ENCODE assay signal across 8 mouse cellular contexts in genomic region chr6:28832751-28833291, GRCm38 (mm10). TPM values are rescaled to one million over a fixed set of nuclear protein-coding genes. Genes with fewer than 3 reads are reported as not detected.
DNase-seq lines count a peak whose midpoint lies in the region; ATAC-seq and TF ChIP-seq lines count a peak whose summit lies in the region.

No protein-coding gene starts in this region.

- peak; percentile 31 for DNase-seq in lung, adult 2 months
- no peak for DNase-seq in lung, postnatal 14 days
- peak; percentile 87 for DNase-seq in brain, adult 2 months (ENCODE audit: low read depth, low spot score)
- DNase-seq in forebrain, embryonic 10.5 days (ENCODE audit: extremely low spot score, low spot score): peak; percentile 60
- peak; percentile 37 for DNase-seq in induced T-regulatory cell, adult 2 months (ENCODE audit: low read depth)

- peaks cover 7% of the 10 kb centered on the region; the same call in 1 of the 2 replicates for H3K4me1 ChIP-seq in lung, adult 2 months (ENCODE audit: control insufficient read depth, insufficient read depth, low read length)
- H3K4me1 ChIP-seq in forebrain, embryonic 10.5 days: peaks cover 72% of the 10 kb centered on the region
- H3K4me1 ChIP-seq in liver, embryonic 15.5 days (replicated peaks): peaks cover 24% of the 10 kb centered on the region
- H3K4me1 ChIP-seq in olfactory bulb, adult 2 months (ENCODE audit: control insufficient read depth, insufficient read depth, low read length): peaks cover 20% of the 10 kb centered on the region

- peak overlapping the region; percentile 81 for H3K4me2 ChIP-seq in liver, embryonic 15.5 days

- under 1% methylated on average over 58 of the region's 58 CpGs for WGBS in lung, adult 2 months
- under 1% methylated on average over 58 of the region's 58 CpGs for WGBS in forebrain, embryonic 10.5 days
- under 1% methylated on average over 58 of the region's 58 CpGs for WGBS in liver, embryonic 15.5 days (ENCODE audit: insufficient replicate concordance)
- under 1% methylated on average over 53 of the region's 58 CpGs for WGBS in olfactory bulb, adult 2 months

- peaks cover 12% of the 10 kb centered on the region for H3K36me3 ChIP-seq in forebrain, embryonic 10.5 days (replicated peaks)
- H3K36me3 ChIP-seq in liver, embryonic 15.5 days (replicated peaks): no peaks in the 10 kb centered on the region

- H3K9me3 ChIP-seq in forebrain, embryonic 10.5 days: no peaks in the 10 kb centered on the region
- no peaks in the 10 kb centered on the region for H3K9me3 ChIP-seq in liver, embryonic 15.5 days (replicated peaks)

- peaks cover 57% of the 10 kb centered on the region for H3K27me3 ChIP-seq in forebrain, embryonic 10.5 days (ENCODE audit: poor library complexity, severe bottlenecking)
- peaks cover 58% of the 10 kb centered on the region for H3K27me3 ChIP-seq in liver, embryonic 15.5 days

- TF ChIP-seq POLR2A in lung, adult 2 months (IDR thresholded peaks at IDR 0.05; ENCODE audit: borderline replicate concordance, extremely low read depth, low read depth, low read length): no peak
- no peak for TF ChIP-seq POLR2A in olfactory bulb, adult 2 months (IDR thresholded peaks at IDR 0.05; ENCODE audit: insufficient read depth, low read depth, low read length)

- peak overlapping the region; percentile 21; the same call in 1 of the 2 replicates for H3K9ac ChIP-seq in liver, embryonic 15.5 days

- peak overlapping the region; percentile 55 for H3K4me3 ChIP-seq in lung, adult 2 months (replicated peaks; ENCODE audit: extremely low read depth, low read depth, low read length)
- H3K4me3 ChIP-seq in forebrain, embryonic 10.5 days: peak overlapping the region; percentile 80
- H3K4me3 ChIP-seq in liver, embryonic 15.5 days (replicated peaks): peak overlapping the region; percentile 52
- peak overlapping the region; percentile 88 for H3K4me3 ChIP-seq in olfactory bulb, adult 2 months (ENCODE audit: insufficient read depth, low read depth, low read length)

- H3K27ac ChIP-seq in forebrain, embryonic 10.5 days: peak overlapping the region; percentile 91
- H3K27ac ChIP-seq in liver, embryonic 15.5 days (replicated peaks): no peak overlapping the region
- H3K27ac ChIP-seq in olfactory bulb, adult 2 months (ENCODE audit: insufficient read depth, low read depth, low read length): peak overlapping the region; percentile 95

- ATAC-seq in liver, embryonic 15.5 days (ENCODE audit: insufficient read depth): no peak; the same call in 1 of the 2 replicates
- no peak for ATAC-seq in erythroid progenitor cell, adult 5-6 weeks (replicated peaks; ENCODE audit: low FRiP score, poor library complexity, severe bottlenecking)

- TF ChIP-seq CTCF in lung, adult 2 months (IDR thresholded peaks at IDR 0.05; ENCODE audit: insufficient read depth, low read length): no peak
- no peak for TF ChIP-seq CTCF in olfactory bulb, adult 2 months (IDR thresholded peaks at IDR 0.05; ENCODE audit: insufficient read depth, low read depth, low read length)

RNA-seq across cellular contexts. Expression of gene Lrrc4, which starts 1.3 kb away (rescaled TPM):
- 0.57 and 0.82 TPM in 2 replicates for polyA plus RNA-seq in lung, adult 2 months (2012; rRNA removed)
- polyA plus RNA-seq in forebrain, embryonic 10.5 days (2016; fragmentation: Nextera tagmentation; extraction: Ambion mirVana): 1.8 and 2.0 TPM in 2 replicates
- polyA plus RNA-seq in liver, embryonic 15.5 days (2015; fragmentation: Nextera tagmentation; extraction: Ambion mirVana): 0.02 and 0.08 TPM in 2 replicates
- polyA plus RNA-seq in olfactory bulb, adult 2 months (2012; ENCODE audit: insufficient read depth, insufficient read length, low replicate concordance, missing spikeins): not detected in 2 replicates
- total RNA-seq in erythroid progenitor cell, adult 5-6 weeks (2015; ENCODE audit: low replicate concordance): not detected in 2 replicates
- not detected in 2 replicates for total RNA-seq in erythroid progenitor cell, adult 5-6 weeks (2017; ENCODE audit: low replicate concordance)
